Mouse (Mus musculus): ENCODE data around the gene Fignl2. TPM values are rescaled to one million over a fixed set of nuclear protein-coding genes. Genes with fewer than 3 reads are reported as not detected.

Fignl2 gene
- polyA plus RNA-seq, 1 experiment from 2014 or later = 0.37 TPM

- no peak overlapping the region for H3K4me3 ChIP-seq
- no peaks in the 10 kb centered on the region for H3K9me3 ChIP-seq
- H3K4me2 ChIP-seq (replicated peaks) = no peak overlapping the region
- H3K36me3 ChIP-seq = no peaks in the 10 kb centered on the region
- no peak for ATAC-seq (ENCODE audit: low FRiP score, low read depth)
- H3K4me1 ChIP-seq = peaks cover 79% of the 10 kb centered on the region
- 21% methylated on average over 6 of the region's 6 CpGs for WGBS
- H3K27me3 ChIP-seq = peaks cover 16% of the 10 kb centered on the region; the same call in 1 of the 2 replicates
- H3K9ac ChIP-seq (replicated peaks) = no peak overlapping the region
- peak overlapping the region; percentile 84; the same call in 1 of the 2 replicates for H3K27ac ChIP-seq (replicated peaks)
These were observed 13.3 kb downstream of the Fignl2 start for GRCm38 (mm10) chr15:101065069-101065468.

GRCm38 (mm10) chr15:101060280-101060852 lies 18.0 kb downstream of the Fignl2 start:
- ATAC-seq (ENCODE audit: low FRiP score, low read depth) = no peak
- Histone ChIP-seq H3K36me3 (no peaks in the 10 kb centered on the region), H3K4me3 (no peak overlapping the region), H3K4me1 (peaks cover 44% of the 10 kb centered on the region), H3K27ac (replicated peaks) (peak overlapping the region; percentile 64), H3K4me2 (replicated peaks) (peak overlapping the region; percentile 12), H3K27me3 (peaks cover 41% of the 10 kb centered on the region), H3K9ac (replicated peaks) (no peak overlapping the region), H3K9me3 (no peaks in the 10 kb centered on the region)
- WGBS = 23% methylated on average over 11 of the region's 11 CpGs

GRCm38 (mm10) chr15:101059570-101060279 lies 18.6 kb downstream of the Fignl2 start:
- WGBS = 8% methylated on average over 9 of the region's 9 CpGs
- H3K4me3 ChIP-seq = no peak overlapping the region

GRCm38 (mm10) chr15:101056225-101056624 lies 22.1 kb downstream of the Fignl2 start:
- Histone ChIP-seq H3K9ac (replicated peaks) (no peak overlapping the region), H3K36me3 (no peaks in the 10 kb centered on the region), H3K27ac (replicated peaks) (no peak overlapping the region), H3K9me3 (no peaks in the 10 kb centered on the region), H3K27me3 (peaks cover 69% of the 10 kb centered on the region), H3K4me1 (peaks cover 34% of the 10 kb centered on the region), H3K4me3 (no peak overlapping the region), H3K4me2 (replicated peaks) (no peak overlapping the region)
- ATAC-seq (ENCODE audit: low FRiP score, low read depth) = peak; percentile 69; the same call in 1 of the 2 replicates
- 49% methylated on average over 10 of the region's 10 CpGs for WGBS

More at GRCm38 (mm10) chr15:101059570-101060279, 18.6 kb downstream of the Fignl2 start:
- Histone ChIP-seq H3K4me1 (peaks cover 38% of the 10 kb centered on the region), H3K9ac (replicated peaks) (no peak overlapping the region), H3K27ac (replicated peaks) (peak overlapping the region; percentile 64), H3K9me3 (no peaks in the 10 kb centered on the region), H3K4me2 (replicated peaks) (peak overlapping the region; percentile 12; the same call in 1 of the 2 replicates), H3K36me3 (no peaks in the 10 kb centered on the region), H3K27me3 (peaks cover 47% of the 10 kb centered on the region)
- peak; percentile 50 for ATAC-seq (ENCODE audit: low FRiP score, low read depth)

- no peak overlapping the region for H3K4me3 ChIP-seq
- peaks cover 22% of the 10 kb centered on the region for H3K4me1 ChIP-seq
- ATAC-seq (ENCODE audit: low FRiP score, low read depth) = no peak
- no peaks in the 10 kb centered on the region for H3K9me3 ChIP-seq
- no peak overlapping the region for H3K27ac ChIP-seq (replicated peaks)
- no peaks in the 10 kb centered on the region for H3K36me3 ChIP-seq
- WGBS = 69% methylated on average over 10 of the region's 10 CpGs
- no peak overlapping the region for H3K4me2 ChIP-seq (replicated peaks)
- peaks cover 81% of the 10 kb centered on the region for H3K27me3 ChIP-seq
- H3K9ac ChIP-seq (replicated peaks) = no peak overlapping the region
These were observed 23.8 kb downstream of the Fignl2 start for GRCm38 (mm10) chr15:101054541-101054940.

GRCm38 (mm10) chr15:101053832-101054459 lies 24.4 kb downstream of the Fignl2 start:
- Histone ChIP-seq H3K27me3 (peaks cover 82% of the 10 kb centered on the region), H3K9me3 (no peaks in the 10 kb centered on the region), H3K4me2 (replicated peaks) (peak overlapping the region; percentile 54), H3K27ac (replicated peaks) (no peak overlapping the region), H3K9ac (replicated peaks) (peak overlapping the region; percentile 55), H3K4me3 (peak overlapping the region; percentile 39), H3K4me1 (peaks cover 16% of the 10 kb centered on the region), H3K36me3 (no peaks in the 10 kb centered on the region)
- no peak for ATAC-seq (ENCODE audit: low FRiP score, low read depth)
- WGBS = 12% methylated on average over 37 of the region's 65 CpGs

- H3K9me3 ChIP-seq = no peaks in the 10 kb centered on the region
- peaks cover 15% of the 10 kb centered on the region for H3K4me1 ChIP-seq
- no peak for ATAC-seq (ENCODE audit: low FRiP score, low read depth)
- H3K27ac ChIP-seq (replicated peaks) = no peak overlapping the region; the same call in 1 of the 2 replicates
- H3K9ac ChIP-seq (replicated peaks) = peak overlapping the region; percentile 55
- H3K27me3 ChIP-seq = peaks cover 89% of the 10 kb centered on the region
- 12% methylated on average over 113 of the region's 120 CpGs for WGBS
- H3K36me3 ChIP-seq = no peaks in the 10 kb centered on the region
- H3K4me2 ChIP-seq (replicated peaks) = peak overlapping the region; percentile 54
- H3K4me3 ChIP-seq = peak overlapping the region; percentile 39
These were observed 25.5 kb downstream of the Fignl2 start for GRCm38 (mm10) chr15:101052560-101053501.

GRCm38 (mm10) chr15:101051869-101052268 lies 26.5 kb downstream of the Fignl2 start:
- Histone ChIP-seq H3K4me3 (no peak overlapping the region), H3K4me1 (peaks cover 22% of the 10 kb centered on the region), H3K4me2 (replicated peaks) (no peak overlapping the region), H3K9me3 (no peaks in the 10 kb centered on the region), H3K27me3 (peaks cover 91% of the 10 kb centered on the region), H3K9ac (replicated peaks) (no peak overlapping the region), H3K36me3 (no peaks in the 10 kb centered on the region), H3K27ac (replicated peaks) (no peak overlapping the region)
- ATAC-seq (ENCODE audit: low FRiP score, low read depth) = no peak
- WGBS = 43% methylated on average over 10 of the region's 10 CpGs

- Histone ChIP-seq H3K4me3 (no peak overlapping the region), H3K4me1 (peaks cover 25% of the 10 kb centered on the region), H3K27ac (replicated peaks) (no peak overlapping the region), H3K4me2 (replicated peaks) (no peak overlapping the region), H3K36me3 (no peaks in the 10 kb centered on the region), H3K27me3 (peaks cover 90% of the 10 kb centered on the region), H3K9me3 (no peaks in the 10 kb centered on the region), H3K9ac (replicated peaks) (no peak overlapping the region)
- WGBS = 50% methylated on average over 5 of the region's 5 CpGs
- ATAC-seq (ENCODE audit: low FRiP score, low read depth) = no peak
These were observed 29.9 kb downstream of the Fignl2 start for GRCm38 (mm10) chr15:101048338-101048896.

- Histone ChIP-seq H3K9me3 (no peaks in the 10 kb centered on the region), H3K4me3 (peak within 1 kb of the TSS; percentile 54), H3K4me1 (peaks cover 18% of the 10 kb centered on the region), H3K36me3 (no peaks in the 10 kb centered on the region), H3K9ac (replicated peaks) (peak within 1 kb of the TSS; percentile 59), H3K4me2 (replicated peaks) (peak within 1 kb of the TSS; percentile 91), H3K27ac (replicated peaks) (no peak within 1 kb of the TSS), H3K27me3 (peaks cover 86% of the 10 kb centered on the region)
- ATAC-seq (ENCODE audit: low FRiP score, low read depth) = peak; percentile 31; the same call in 1 of the 2 replicates
- WGBS = under 1% methylated on average over 22 of the region's 23 CpGs
These were observed 31.2 kb downstream of the Fignl2 start, which contains the start of gene Gm47841 for GRCm38 (mm10) chr15:101047194-101047555. Gm47841 (minus strand) TSS chr15:101047397.
